Mouse (Mus musculus) naive thymus-derived CD4-positive, alpha-beta T cell, adult 2 months (primary cell): ENCODE data around the gene Abcg2.
"Not testable (repeated sequence)": the region's sequence is repeated elsewhere in the genome, so short reads cannot be mapped to it uniquely, and the experiment has no call there.

Experiments
- DNase-seq: peaks from one replicate; pipeline ENCODE4 v3.0.0-alpha.2; 2011; ENCODE audit warnings: low read depth

Abcg2 gene

GRCm38 (mm10) chr6:58584223-58584622 lies at the start of gene Abcg2:
Gene Abcg2 (plus strand): TSS chr6:58584523.
- DNase-seq = not testable (repeated sequence)

DNA sequence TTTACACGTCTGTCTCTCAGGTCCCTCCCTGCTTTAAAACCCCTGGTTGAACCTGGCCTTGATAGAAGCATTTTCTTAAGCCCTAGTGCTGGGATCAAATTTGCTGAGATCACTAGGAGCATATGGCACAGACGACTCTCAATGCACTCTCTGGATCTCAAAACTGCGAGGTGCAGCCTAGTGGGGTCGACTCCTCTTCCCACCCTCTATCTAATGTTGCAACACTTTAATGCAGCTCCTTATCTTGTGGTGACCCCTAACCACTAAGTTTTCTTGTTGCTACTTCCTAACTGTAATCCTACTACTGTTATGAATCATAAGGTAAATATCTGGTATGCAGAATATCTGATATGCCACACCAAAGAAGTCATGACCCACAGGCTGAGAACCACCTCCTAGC lies 44.1 kb upstream of the Abcg2 start:
- DNase-seq = not testable (repeated sequence)

DNA sequence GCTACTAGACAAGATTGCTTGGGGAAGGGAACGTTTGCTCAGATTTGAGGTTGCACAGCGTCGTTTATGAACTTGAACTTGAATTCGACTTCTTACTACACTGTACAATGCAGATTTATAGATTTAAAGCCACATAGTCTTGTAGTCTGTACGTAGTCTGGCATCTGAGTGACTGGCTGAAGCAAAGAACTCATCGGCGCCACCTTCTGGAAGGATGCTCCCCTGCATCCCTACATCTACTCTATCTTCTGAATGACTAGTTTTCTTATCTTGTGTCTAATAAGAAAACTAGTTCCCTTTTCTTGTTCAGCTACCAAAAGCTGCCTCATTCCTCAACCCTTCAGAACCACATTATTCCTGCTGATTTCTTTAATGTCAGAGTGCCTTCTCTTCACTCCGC lies 41.5 kb upstream of the Abcg2 start:
- DNase-seq = peak; percentile 10

GRCm38 (mm10) chr6:58544971-58545370 lies 39.4 kb upstream of the Abcg2 start:
- not testable (repeated sequence) for DNase-seq

DNA sequence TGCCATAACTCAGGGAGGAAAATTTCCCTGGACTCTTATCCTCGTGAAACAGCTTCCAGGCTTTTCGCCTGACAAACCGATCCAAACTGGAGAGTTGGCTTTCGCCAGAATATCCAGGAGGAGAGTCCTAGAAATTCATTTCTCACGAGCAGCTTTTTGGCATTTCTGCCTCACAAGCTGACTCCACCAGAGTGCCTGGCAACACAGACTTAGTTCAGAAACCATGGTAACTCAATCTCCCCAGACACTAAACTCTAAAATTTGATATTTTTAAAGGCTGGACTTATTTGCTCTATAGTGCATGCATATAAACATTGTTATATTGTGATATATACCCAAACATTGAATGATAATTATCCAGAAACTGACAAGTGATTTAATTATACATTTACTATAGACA lies 38.3 kb upstream of the Abcg2 start:
- not testable (repeated sequence) for DNase-seq

- DNase-seq = peak; percentile 66
These were observed 37.5 kb upstream of the Abcg2 start for GRCm38 (mm10) chr6:58546816-58547215.

DNA sequence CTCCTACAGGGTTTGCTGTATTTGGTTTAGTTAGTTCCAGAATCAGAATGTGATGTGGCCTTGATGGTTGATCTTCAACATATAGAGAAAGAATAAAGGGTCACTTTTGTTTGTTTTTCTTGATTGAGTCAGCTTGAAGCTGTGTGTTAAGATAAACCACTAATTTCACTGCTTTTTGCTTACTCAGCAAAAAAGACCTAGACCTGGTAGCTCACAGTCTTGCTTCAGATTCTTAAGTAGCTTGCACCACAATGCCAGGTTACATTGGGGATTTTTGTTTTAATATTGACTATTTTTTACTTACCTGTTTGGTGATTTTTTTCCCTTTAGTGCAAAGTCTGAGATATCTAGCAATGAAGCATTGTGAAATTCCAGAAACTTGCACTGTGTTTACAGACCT lies 30.5 kb upstream of the Abcg2 start:
- not testable (repeated sequence) for DNase-seq

- not testable (repeated sequence) for DNase-seq
These were observed 9.9 kb downstream of the Abcg2 start for GRCm38 (mm10) chr6:58593987-58594844.

DNA sequence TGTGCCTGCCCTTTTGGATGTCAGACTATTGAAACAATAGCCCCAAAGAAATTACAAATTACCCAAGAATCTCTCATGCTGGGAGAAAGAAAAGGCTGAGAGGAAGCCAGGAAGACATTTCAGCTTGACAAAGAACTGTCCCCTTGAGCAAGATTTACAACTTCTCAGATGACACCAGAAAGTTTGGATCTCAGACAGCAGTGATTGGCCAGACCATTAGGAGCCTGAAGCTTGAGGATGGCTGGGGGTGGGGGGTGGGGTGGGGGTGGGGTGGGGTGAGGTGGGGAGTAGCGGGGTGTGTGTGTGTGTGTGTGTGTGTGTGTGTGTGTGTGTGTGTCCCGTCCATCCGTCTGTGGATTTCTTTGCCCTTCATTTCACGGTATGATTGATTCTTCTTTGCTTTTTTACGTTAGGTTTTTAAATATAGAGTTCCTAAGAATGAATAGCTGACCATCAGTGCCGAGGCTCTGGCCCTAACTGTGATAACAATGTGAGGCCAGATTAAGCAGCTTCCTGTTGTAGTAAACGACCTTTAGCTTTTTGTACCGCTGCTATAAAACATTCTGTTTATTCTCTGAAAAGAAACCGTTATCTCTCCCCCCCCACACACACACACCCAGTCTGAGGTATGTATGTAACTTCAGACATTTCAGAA lies 11.4 kb downstream of the Abcg2 start:
- not testable (repeated sequence) for DNase-seq

GRCm38 (mm10) chr6:58596294-58596653 lies 12.0 kb downstream of the Abcg2 start:
- DNase-seq = peak; percentile 66

DNA sequence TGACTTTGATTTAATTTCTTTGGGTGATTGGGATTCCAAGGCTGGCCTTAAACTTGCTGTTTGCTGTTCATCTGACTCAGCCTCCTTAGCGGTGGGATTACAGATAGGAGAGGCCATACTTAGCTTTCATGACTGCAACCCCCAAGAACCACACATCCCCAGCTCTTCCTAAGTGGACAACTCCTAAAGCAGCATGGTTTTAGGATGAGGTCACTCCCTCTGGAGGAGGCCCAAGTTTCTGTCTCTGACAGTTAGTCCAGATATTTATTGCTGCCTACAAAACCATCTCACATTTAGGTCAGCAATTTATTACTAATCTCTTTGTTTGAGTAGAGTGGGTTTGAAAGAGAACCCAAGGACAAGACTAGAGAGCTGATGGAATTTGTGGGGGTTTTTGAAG lies 17.8 kb downstream of the Abcg2 start:
- DNase-seq = not testable (repeated sequence)

- not testable (repeated sequence) for DNase-seq
These were observed 18.7 kb downstream of the Abcg2 start for GRCm38 (mm10) chr6:58602991-58603390.

DNA sequence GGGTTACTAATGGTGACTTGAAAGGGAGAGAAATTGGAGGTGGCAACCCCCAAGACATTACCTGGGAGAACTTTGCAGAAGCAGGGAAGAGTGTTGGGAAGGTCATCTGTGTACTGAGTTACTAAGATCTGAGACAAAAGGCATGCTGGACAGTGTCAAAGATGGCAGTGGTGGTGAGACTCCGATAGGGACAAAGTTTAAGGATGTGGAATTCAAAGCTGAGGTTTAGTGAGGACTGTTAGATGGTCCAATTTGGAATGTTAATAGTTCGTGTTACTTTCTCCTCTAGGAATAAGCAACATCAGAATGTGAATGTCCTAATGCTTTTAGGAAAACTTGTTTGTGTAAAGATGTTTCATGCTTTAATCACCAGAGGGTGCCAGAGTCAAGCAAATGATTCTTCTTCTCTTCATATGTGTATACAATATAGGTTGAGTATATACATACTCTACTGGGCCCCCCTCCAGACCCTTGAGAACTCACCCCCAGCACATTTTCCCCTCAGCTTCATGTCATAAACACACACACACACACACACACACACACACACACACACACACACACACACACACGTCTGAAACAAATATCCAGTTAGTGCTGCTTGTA lies 19.3 kb downstream of the Abcg2 start:
- peak; percentile 53 for DNase-seq

- DNase-seq = no peak
These were observed 22.3 kb downstream of the Abcg2 start for GRCm38 (mm10) chr6:58606642-58607041.

- no peak for DNase-seq
These were observed 24.1 kb downstream of the Abcg2 start for GRCm38 (mm10) chr6:58608422-58608821.

DNA sequence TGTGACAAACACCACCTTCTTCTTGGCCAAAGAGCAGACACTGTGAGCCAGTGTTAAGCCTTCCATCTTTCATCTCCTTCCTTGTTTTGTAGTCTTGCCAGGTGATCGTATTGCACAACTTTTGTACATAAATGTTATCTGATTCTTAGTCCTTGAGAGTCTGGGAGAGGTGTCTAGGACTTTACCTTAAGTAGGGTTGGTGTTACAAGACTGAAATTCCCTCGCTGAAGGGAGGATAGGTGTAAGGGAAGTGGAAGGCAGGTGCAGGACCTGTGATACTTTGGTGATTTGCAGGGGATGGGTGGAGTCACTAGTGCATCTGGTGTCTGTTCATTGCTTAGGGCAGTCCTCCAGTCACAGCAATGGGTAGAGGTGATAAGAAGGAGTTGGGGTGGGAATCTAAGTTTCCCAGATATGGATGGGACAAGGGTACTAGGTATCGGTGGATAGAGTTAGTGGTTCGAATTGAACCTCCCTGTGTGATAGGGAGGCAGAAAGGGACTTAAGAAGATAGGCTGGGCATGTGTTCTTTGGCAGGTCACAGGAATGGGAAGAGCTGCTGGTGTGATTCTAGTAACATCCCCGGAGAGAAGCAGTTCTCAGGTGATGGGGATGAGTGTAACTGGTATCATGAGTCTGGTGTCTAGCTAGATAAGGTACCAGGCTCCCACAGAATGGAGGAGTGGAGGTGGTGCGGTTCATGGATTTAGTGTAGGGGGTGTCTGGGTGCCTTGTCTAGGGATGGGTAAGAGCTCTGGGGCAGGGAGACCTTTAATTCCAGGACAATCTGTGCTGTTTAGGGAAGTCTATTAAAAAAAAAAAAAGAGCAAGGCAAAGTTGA lies 25.8 kb downstream of the Abcg2 start:
- no peak for DNase-seq

GRCm38 (mm10) chr6:58610760-58611654 lies 26.7 kb downstream of the Abcg2 start:
- DNase-seq = no peak

DNA sequence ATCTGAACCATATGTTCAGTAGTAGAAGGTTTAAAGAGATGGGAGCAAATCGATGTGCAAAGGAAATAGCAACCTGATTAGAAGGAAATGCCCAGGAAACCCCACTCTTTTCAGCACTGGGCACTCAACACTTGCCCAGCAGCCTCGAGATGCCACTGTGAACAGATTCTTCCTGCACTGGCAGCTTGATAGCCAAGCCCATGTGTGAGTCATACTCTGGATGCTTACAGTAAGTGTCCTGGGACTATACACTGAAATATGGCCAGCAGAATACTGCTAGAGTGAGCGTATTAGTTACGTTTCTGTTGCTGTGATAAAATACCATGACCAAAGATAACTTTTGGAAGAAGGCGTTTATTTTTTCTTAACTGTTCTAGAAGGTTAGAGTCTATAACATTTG lies 39.8 kb downstream of the Abcg2 start:
- no peak for DNase-seq

- DNase-seq = no peak
These were observed 44.9 kb downstream of the Abcg2 start for GRCm38 (mm10) chr6:58629238-58629637.

DNA sequence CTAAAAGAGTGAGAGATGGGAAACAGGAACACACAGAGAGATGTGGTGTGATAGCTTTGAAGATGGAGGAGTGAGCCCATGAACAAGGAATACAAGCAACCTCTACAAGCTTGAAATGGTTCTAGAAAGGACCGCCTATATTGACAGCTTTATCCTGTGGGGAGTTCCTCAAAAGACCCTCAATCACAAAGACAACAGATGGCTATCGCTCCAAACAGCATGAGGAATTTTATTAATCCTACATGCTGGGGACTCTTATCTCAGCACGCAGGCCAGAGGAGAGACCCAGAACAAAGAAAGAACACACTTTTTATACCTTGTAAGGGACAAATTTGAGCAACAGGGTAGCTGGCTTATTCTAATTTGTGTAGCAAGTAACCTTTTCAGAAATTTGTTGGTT lies 48.1 kb downstream of the Abcg2 start:
- no peak for DNase-seq

- DNase-seq = no peak
These were observed 49.4 kb downstream of the Abcg2 start for GRCm38 (mm10) chr6:58633731-58634130.
